Mouse (Mus musculus): ENCODE measurements around the gene Patl2. TPM values are rescaled to one million over a fixed set of nuclear protein-coding genes. Genes with fewer than 3 reads are reported as not detected.

The Patl2 gene
- polyA plus RNA-seq, 3 experiments from 2014 or later: 0.22 to 0.40 TPM; not detected in 1

Other genes with a start within 250 kb of the Patl2 start
- gene Ctdspl2, start 230.2 kb downstream of the Patl2 start, polyA plus RNA-seq (2017; shearing (Covaris generic)): 10 to 100 TPM; 58.7 to 86.3 (median 68.9) TPM
- not detected for gene Mageb3, start 230.1 kb downstream of the Patl2 start, polyA plus RNA-seq (2017; shearing (Covaris generic))
- gene Eif3j1, start 157.6 kb downstream of the Patl2 start, polyA plus RNA-seq (2017; shearing (Covaris generic)): 1 to 10 TPM; 2.7 to 4.4 (median 3.1) TPM
- gene Spg11, start 67.8 kb downstream of the Patl2 start, polyA plus RNA-seq (2017; shearing (Covaris generic)): 1 to 10 TPM; 5.6 to 6.8 (median 6.3) TPM
- over 10,000 TPM in 1 of 3 experiments, 1,000 to 10,000 TPM in 2; 8,524 to 10,037 (median 9,865) TPM for gene B2m, start 38.5 kb downstream of the Patl2 start, polyA plus RNA-seq (2017; shearing (Covaris generic))
- under 1 TPM in 2 of 3 experiments, not detected in 1; 0.26 to 0.33 TPM for gene Trim69, start 25.5 kb downstream of the Patl2 start, polyA plus RNA-seq (2017; shearing (Covaris generic))
- not detected for gene Terb2, start 83 bp upstream of the Patl2 start, polyA plus RNA-seq (2017; shearing (Covaris generic))
- gene Sord, start 48.6 kb upstream of the Patl2 start, polyA plus RNA-seq (2017; shearing (Covaris generic)): 1 to 10 TPM; 3.5 to 8.4 (median 4.3) TPM
- gene Duox2, start 112.3 kb upstream of the Patl2 start, polyA plus RNA-seq (2017; shearing (Covaris generic)): not detected
- not detected for gene Duoxa2, start 112.7 kb upstream of the Patl2 start, polyA plus RNA-seq (2017; shearing (Covaris generic))
- not detected for gene Duoxa1, start 127.5 kb upstream of the Patl2 start, polyA plus RNA-seq (2017; shearing (Covaris generic))
- gene Duox1, start 129.5 kb upstream of the Patl2 start, polyA plus RNA-seq (2017; shearing (Covaris generic)): not detected
- under 1 TPM in 1 of 3 experiments, not detected in 2; 0.39 TPM for gene Shf, start 183.0 kb upstream of the Patl2 start, polyA plus RNA-seq (2017; shearing (Covaris generic))
- 100 to 1,000 TPM in 2 of 3 experiments, 10 to 100 TPM in 1; 66.9 to 135 (median 110) TPM for gene Slc28a2, start 240.3 kb upstream of the Patl2 start, polyA plus RNA-seq (2017; shearing (Covaris generic))

Data from inflammation-experienced regulatory T-cells, adult 6 months (primary cell).